Mouse (Mus musculus): ENCODE measurements at regions not wholly inside any gene's neighbourhood (a gene's known extent, or its start where the extent isn't known, plus 50 kb on each side); places are given as distances from the start of the nearest gene placed in this dataset.

GRCm38 (mm10) chr11:21478191-21478590, 93.8 kb upstream of the Wdpcp start:
- DNase-seq, result no peak

GRCm38 (mm10) chr11:21470711-21471110, 99.7 kb upstream of the Ugp2 start:
- DNase-seq, result no peak

DNA sequence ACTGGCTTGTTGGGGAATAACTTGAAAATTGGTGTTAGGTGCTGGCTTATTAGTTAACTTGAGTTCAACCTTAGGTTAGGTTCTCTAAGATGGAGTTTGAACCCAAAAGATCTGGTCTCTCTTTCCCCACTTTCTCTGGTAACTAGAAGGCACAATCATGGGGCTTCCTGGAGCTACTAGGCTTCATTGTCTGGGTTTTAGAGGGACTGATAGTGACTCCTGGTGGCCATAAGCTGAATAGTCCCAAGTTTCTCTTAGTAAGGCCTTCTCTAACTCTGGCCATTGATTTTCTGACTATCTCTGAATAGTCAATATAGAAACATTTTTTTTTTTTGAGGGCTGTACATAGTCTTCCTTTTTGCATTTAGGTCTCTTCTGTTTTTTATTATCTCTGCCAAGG, 97.5 kb upstream of the Ugp2 start:
- DNase-seq, result no peak

GRCm38 (mm10) chr11:21460011-21460410, 89.0 kb upstream of the Ugp2 start:
- DNase-seq, result no peak

DNA sequence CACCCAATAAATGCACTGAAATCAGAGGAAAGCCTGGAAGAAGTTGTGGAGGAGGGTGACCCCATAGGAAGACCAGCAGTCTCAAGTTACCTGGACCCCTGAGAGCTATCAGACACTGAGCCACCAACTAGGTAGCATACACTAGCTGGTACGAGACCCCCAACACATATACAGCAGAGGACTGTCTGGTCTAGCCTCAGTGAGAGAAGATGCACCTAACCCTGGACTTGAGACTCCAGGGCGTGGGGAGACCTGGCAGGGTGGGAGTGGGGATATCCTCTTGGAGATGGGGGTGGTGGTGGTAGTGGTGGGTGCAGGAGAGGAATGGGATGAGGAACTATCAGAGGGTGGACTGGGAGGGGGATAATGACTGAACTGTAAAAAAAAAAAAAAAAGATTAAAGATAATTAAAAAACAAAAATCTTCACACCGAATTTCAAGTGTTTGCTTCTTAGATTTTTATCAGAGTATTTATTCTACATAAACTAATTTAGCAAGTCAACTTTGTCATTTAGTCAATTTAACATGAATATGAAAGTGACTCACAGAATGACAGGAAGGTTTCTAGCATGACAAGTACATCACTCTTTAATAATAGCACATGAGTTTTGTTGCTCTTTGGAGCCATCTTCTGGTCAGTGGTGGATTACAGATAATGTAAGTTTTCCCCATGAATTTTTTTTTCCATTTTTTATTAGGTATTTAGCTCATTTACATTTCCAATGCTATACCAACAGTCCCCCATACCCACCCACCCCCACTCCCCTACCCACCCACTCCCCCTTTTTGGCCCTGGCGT, 82.5 kb upstream of the Ugp2 start:
- no peak for DNase-seq

DNA sequence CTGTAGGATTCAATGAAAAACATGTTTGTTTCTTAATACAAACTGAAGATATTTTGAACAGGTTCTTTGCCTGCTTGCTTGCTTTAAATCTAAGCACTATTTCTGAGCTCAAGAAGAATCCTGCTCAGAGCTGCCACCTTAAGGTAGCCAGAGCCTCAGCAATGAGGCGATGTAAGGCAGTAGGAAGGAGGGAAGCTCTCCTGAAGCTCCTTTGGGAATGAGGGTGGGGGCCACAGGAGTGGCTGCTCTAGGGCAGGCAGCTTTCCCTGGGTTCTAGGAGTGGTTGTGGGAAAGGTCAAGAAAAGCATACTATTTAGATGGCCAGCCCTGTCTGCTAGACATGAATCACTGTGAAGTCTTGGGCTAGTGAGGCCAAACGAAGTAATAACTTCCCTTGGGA, 62.7 kb upstream of the Ugp2 start:
- no peak for DNase-seq

GRCm38 (mm10) chr11:21430021-21430420, 59.0 kb upstream of the Ugp2 start:
- DNase-seq, result no peak

GRCm38 (mm10) chr11:21428749-21429148, 57.7 kb upstream of the Ugp2 start:
- no peak for DNase-seq

- DNase-seq, result no peak
Measured at GRCm38 (mm10) chr11:21428013-21428317, 57.0 kb upstream of the Ugp2 start.

- no peak for DNase-seq
Measured at GRCm38 (mm10) chr11:21427291-21428012, 56.5 kb upstream of the Ugp2 start.

GRCm38 (mm10) chr11:21425480-21426101, 54.6 kb upstream of the Ugp2 start:
- peak in 1 of 2 experiments; percentile 9 for DNase-seq

- no peak for DNase-seq
Measured at GRCm38 (mm10) chr11:21424345-21424744, 53.3 kb upstream of the Ugp2 start.

DNA sequence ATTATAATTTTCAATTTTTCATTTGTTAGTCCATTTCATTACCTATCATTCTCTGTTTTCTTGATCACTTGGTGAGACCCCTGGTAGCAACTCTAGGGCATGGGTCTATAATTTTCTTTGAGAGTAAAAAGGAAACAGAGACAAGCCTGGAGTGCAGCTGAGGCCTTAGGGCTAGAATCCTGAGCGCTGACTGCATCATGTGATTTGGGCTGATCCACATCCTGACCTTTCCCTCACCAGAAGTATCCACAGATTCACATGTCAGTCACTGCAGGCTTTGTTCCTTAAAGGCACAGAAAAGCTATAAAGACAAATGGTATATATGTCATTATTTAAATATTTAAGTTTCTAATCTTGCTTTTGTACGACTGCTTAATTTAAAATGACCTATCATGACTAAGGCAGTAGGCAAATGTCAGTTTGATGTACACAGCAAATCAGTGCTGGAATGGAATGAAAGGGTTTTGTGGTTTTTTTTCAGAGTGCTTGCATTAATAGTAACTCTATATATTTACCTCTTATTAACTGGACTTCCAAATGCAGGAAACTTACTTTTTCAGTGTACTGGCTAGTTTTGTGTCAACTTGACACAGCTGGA, 51.4 kb upstream of the Ugp2 start:
- DNase-seq, result no peak

Measured in thymus, postnatal 36 days (tissue).